Mouse (Mus musculus): ENCODE data around the gene Prrt3. TPM values are rescaled to one million over a fixed set of nuclear protein-coding genes. Genes with fewer than 3 reads are reported as not detected.

Gene Prrt3
- polyA plus RNA-seq, 1 experiment from 2014 or later, result 0.27 TPM

- no peak for ATAC-seq (ENCODE audit: insufficient number of reproducible peaks, insufficient read depth, low FRiP score, low read depth)
- no peaks in the 10 kb centered on the region for H3K36me3 ChIP-seq (ENCODE audit: control insufficient read depth, insufficient read depth, low read length)
Observed at GRCm38 (mm10) chr6:113473715-113474114, 28.0 kb downstream of the Prrt3 start.

DNA sequence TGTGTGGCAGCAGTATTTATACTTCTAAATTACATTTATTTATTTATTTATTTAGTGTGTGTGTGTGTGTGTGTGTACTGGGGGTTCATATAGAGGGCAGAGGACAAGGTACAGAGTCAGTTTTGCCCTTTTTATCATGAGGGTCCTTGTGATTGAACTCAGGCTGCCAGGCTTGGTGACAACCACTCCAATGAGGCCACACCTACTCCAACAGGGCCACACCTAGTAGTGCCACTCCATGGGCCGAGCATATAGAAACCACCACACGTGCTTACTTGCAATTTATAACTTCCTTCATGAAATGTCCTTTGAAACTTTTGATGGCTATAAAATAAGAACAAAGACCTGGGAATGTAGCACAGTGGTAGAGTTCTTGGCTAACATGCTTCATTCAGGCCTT lies 28.5 kb downstream of the Prrt3 start:
- no peak for ATAC-seq (ENCODE audit: insufficient number of reproducible peaks, insufficient read depth, low FRiP score, low read depth)
- H3K4me3 ChIP-seq (ENCODE audit: control insufficient read depth in 1 of 2, insufficient read depth in 1 of 2, low read depth in 1 of 2, low read length in 2 of 2), result no peak overlapping the region
- H3K4me1 ChIP-seq (ENCODE audit: control insufficient read depth in 2 of 2, insufficient read depth in 2 of 2, low read length in 2 of 2), result peaks cover 16 to 20% of the 10 kb centered on the region in 2 experiments
- peaks cover 21% of the 10 kb centered on the region; the same call in 1 of the 2 replicates for H3K27me3 ChIP-seq (ENCODE audit: control insufficient read depth, insufficient read depth, low read length)
- H3K27ac ChIP-seq (replicated peaks in 1 of 2; ENCODE audit: control insufficient read depth in 1 of 2, insufficient read depth in 1 of 2, low read depth in 2 of 2, low read length in 2 of 2), result no peak overlapping the region
- H3K4me2 ChIP-seq (ENCODE audit: low read length), result no peak overlapping the region
- WGBS, result 71% methylated on average over 2 of the region's 2 CpGs
- H3K9me3 ChIP-seq (ENCODE audit: control insufficient read depth, low read length), result no peaks in the 10 kb centered on the region
- H3K9ac ChIP-seq (ENCODE audit: low read length), result no peak overlapping the region
- no peaks in the 10 kb centered on the region for H3K36me3 ChIP-seq (ENCODE audit: control insufficient read depth, insufficient read depth, low read length)

More at GRCm38 (mm10) chr6:113473715-113474114, 28.0 kb downstream of the Prrt3 start:
- H3K27ac ChIP-seq (replicated peaks in 1 of 2; ENCODE audit: control insufficient read depth in 1 of 2, insufficient read depth in 1 of 2, low read depth in 2 of 2, low read length in 2 of 2), result no peak overlapping the region
- no peak overlapping the region for H3K4me3 ChIP-seq (ENCODE audit: control insufficient read depth in 1 of 2, insufficient read depth in 1 of 2, low read depth in 1 of 2, low read length in 2 of 2)
- WGBS, result 58% methylated on average over 6 of the region's 6 CpGs
- no peak overlapping the region for H3K9ac ChIP-seq (ENCODE audit: low read length)
- no peaks in the 10 kb centered on the region for H3K9me3 ChIP-seq (ENCODE audit: control insufficient read depth, low read length)
- H3K4me2 ChIP-seq (ENCODE audit: low read length), result no peak overlapping the region
- H3K27me3 ChIP-seq (ENCODE audit: control insufficient read depth, insufficient read depth, low read length), result peaks cover 21% of the 10 kb centered on the region; the same call in 1 of the 2 replicates
- H3K4me1 ChIP-seq (ENCODE audit: control insufficient read depth in 2 of 2, insufficient read depth in 2 of 2, low read length in 2 of 2), result peaks cover 16 to 20% of the 10 kb centered on the region in 2 experiments

- no peaks in the 10 kb centered on the region for H3K9me3 ChIP-seq (ENCODE audit: control insufficient read depth, low read length)
- H3K4me3 ChIP-seq (ENCODE audit: control insufficient read depth in 1 of 2, insufficient read depth in 1 of 2, low read depth in 1 of 2, low read length in 2 of 2), result no peak overlapping the region
- no peaks in the 10 kb centered on the region for H3K36me3 ChIP-seq (ENCODE audit: control insufficient read depth, insufficient read depth, low read length)
- WGBS, result 59% methylated on average over 10 of the region's 10 CpGs
- ATAC-seq (ENCODE audit: insufficient number of reproducible peaks, insufficient read depth, low FRiP score, low read depth), result no peak
- peak overlapping the region in 1 of 2 experiments; percentile 35; a peak in 1 of 4 replicates for H3K27ac ChIP-seq (replicated peaks in 1 of 2; ENCODE audit: control insufficient read depth in 1 of 2, insufficient read depth in 1 of 2, low read depth in 2 of 2, low read length in 2 of 2)
- H3K9ac ChIP-seq (ENCODE audit: low read length), result no peak overlapping the region
- peaks cover 16 to 20% of the 10 kb centered on the region in 2 experiments for H3K4me1 ChIP-seq (ENCODE audit: control insufficient read depth in 2 of 2, insufficient read depth in 2 of 2, low read length in 2 of 2)
- H3K27me3 ChIP-seq (ENCODE audit: control insufficient read depth, insufficient read depth, low read length), result peaks cover 24% of the 10 kb centered on the region; the same call in 1 of the 2 replicates
- H3K4me2 ChIP-seq (ENCODE audit: low read length), result peak overlapping the region; percentile 69
Observed at GRCm38 (mm10) chr6:113472061-113472460, 29.7 kb downstream of the Prrt3 start.

- peak within 1 kb of the TSS; percentile 70 for H3K9ac ChIP-seq (ENCODE audit: low read length)
- no peak for ATAC-seq (ENCODE audit: insufficient number of reproducible peaks, insufficient read depth, low FRiP score, low read depth)
- peaks cover 23% of the 10 kb centered on the region; the same call in 1 of the 2 replicates for H3K27me3 ChIP-seq (ENCODE audit: control insufficient read depth, insufficient read depth, low read length)
- peak within 1 kb of the TSS; percentile 22 to 40 for H3K4me3 ChIP-seq (ENCODE audit: control insufficient read depth in 1 of 2, insufficient read depth in 1 of 2, low read depth in 1 of 2, low read length in 2 of 2)
- peaks cover 16 to 20% of the 10 kb centered on the region in 2 experiments for H3K4me1 ChIP-seq (ENCODE audit: control insufficient read depth in 2 of 2, insufficient read depth in 2 of 2, low read length in 2 of 2)
- WGBS, result 11% methylated on average over 12 of the region's 12 CpGs
- H3K4me2 ChIP-seq (ENCODE audit: low read length), result peak within 1 kb of the TSS; percentile 69
- H3K36me3 ChIP-seq (ENCODE audit: control insufficient read depth, insufficient read depth, low read length), result no peaks in the 10 kb centered on the region
- H3K27ac ChIP-seq (replicated peaks in 1 of 2; ENCODE audit: control insufficient read depth in 1 of 2, insufficient read depth in 1 of 2, low read depth in 2 of 2, low read length in 2 of 2), result peak within 1 kb of the TSS in 1 of 2 experiments; percentile 35; a peak in 1 of 4 replicates
- no peaks in the 10 kb centered on the region for H3K9me3 ChIP-seq (ENCODE audit: control insufficient read depth, low read length)
Observed at GRCm38 (mm10) chr6:113471297-113471936, 30.3 kb downstream of the Prrt3 start, which contains the start of gene Il17rc. Gene Il17rc (plus strand): TSS chr6:113471427.

- peak overlapping the region; percentile 42 to 45 for H3K4me3 ChIP-seq (ENCODE audit: control insufficient read depth in 1 of 2, insufficient read depth in 1 of 2, low read depth in 1 of 2, low read length in 2 of 2)
- peak overlapping the region; percentile 55 for H3K9ac ChIP-seq (ENCODE audit: low read length)
- H3K36me3 ChIP-seq (ENCODE audit: control insufficient read depth, insufficient read depth, low read length), result no peaks in the 10 kb centered on the region
- H3K4me2 ChIP-seq (ENCODE audit: low read length), result peak overlapping the region; percentile 76
- H3K9me3 ChIP-seq (ENCODE audit: control insufficient read depth, low read length), result no peaks in the 10 kb centered on the region
- no peak overlapping the region for H3K27ac ChIP-seq (replicated peaks in 1 of 2; ENCODE audit: control insufficient read depth in 1 of 2, insufficient read depth in 1 of 2, low read depth in 2 of 2, low read length in 2 of 2)
- H3K27me3 ChIP-seq (ENCODE audit: control insufficient read depth, insufficient read depth, low read length), result peaks cover 21% of the 10 kb centered on the region; the same call in 1 of the 2 replicates
- no peak for ATAC-seq (ENCODE audit: insufficient number of reproducible peaks, insufficient read depth, low FRiP score, low read depth)
- peaks cover 16 to 20% of the 10 kb centered on the region in 2 experiments for H3K4me1 ChIP-seq (ENCODE audit: control insufficient read depth in 2 of 2, insufficient read depth in 2 of 2, low read length in 2 of 2)
- under 1% methylated on average over 29 of the region's 31 CpGs for WGBS
Observed at GRCm38 (mm10) chr6:113469432-113469831, 32.3 kb downstream of the Prrt3 start.

- peaks cover 21% of the 10 kb centered on the region; the same call in 1 of the 2 replicates for H3K27me3 ChIP-seq (ENCODE audit: control insufficient read depth, insufficient read depth, low read length)
- H3K27ac ChIP-seq (replicated peaks in 1 of 2; ENCODE audit: control insufficient read depth in 1 of 2, insufficient read depth in 1 of 2, low read depth in 2 of 2, low read length in 2 of 2), result no peak overlapping the region
- H3K36me3 ChIP-seq (ENCODE audit: control insufficient read depth, insufficient read depth, low read length), result no peaks in the 10 kb centered on the region
- 9% methylated on average over 9 of the region's 9 CpGs for WGBS
- peak overlapping the region; percentile 42 to 45 for H3K4me3 ChIP-seq (ENCODE audit: control insufficient read depth in 1 of 2, insufficient read depth in 1 of 2, low read depth in 1 of 2, low read length in 2 of 2)
- H3K4me1 ChIP-seq (ENCODE audit: control insufficient read depth in 2 of 2, insufficient read depth in 2 of 2, low read length in 2 of 2), result peaks cover 16 to 20% of the 10 kb centered on the region in 2 experiments
- no peak for ATAC-seq (ENCODE audit: insufficient number of reproducible peaks, insufficient read depth, low FRiP score, low read depth)
- H3K9ac ChIP-seq (ENCODE audit: low read length), result peak overlapping the region; percentile 55
- peak overlapping the region; percentile 76 for H3K4me2 ChIP-seq (ENCODE audit: low read length)
- no peaks in the 10 kb centered on the region for H3K9me3 ChIP-seq (ENCODE audit: control insufficient read depth, low read length)
Observed at GRCm38 (mm10) chr6:113469021-113469420, 32.7 kb downstream of the Prrt3 start.

DNA sequence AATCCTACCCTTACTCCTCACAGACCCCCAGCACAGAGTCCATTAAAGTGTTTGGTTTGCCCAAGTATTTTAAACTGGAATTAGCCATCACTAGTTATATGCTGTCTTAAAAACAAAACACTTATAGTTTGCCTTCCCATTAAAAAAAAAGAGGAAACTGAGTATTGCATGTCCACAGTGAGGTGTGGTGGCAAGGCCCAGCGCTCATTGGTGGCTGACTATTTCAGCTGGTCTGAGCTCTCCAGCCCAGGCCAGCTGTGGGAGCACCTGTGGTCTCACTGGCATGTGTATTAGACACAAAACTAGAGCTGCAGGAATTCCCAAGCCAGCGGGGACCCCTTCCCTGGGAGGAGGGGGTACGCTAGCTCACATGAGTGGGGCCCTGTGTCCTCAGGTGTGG lies 33.2 kb downstream of the Prrt3 start:
- Histone ChIP-seq H3K4me3 (ENCODE audit: control insufficient read depth in 1 of 2, insufficient read depth in 1 of 2, low read depth in 1 of 2, low read length in 2 of 2) (no peak overlapping the region), H3K4me1 (ENCODE audit: control insufficient read depth in 2 of 2, insufficient read depth in 2 of 2, low read length in 2 of 2) (peaks cover 16 to 20% of the 10 kb centered on the region in 2 experiments), H3K9ac (ENCODE audit: low read length) (0 out of 2 replicates have a peak overlapping the region, but pooled peaks have one; percentile 16), H3K27me3 (ENCODE audit: control insufficient read depth, insufficient read depth, low read length) (peaks cover 21% of the 10 kb centered on the region; the same call in 1 of the 2 replicates), H3K4me2 (ENCODE audit: low read length) (no peak overlapping the region), H3K36me3 (ENCODE audit: control insufficient read depth, insufficient read depth, low read length) (no peaks in the 10 kb centered on the region), H3K9me3 (ENCODE audit: control insufficient read depth, low read length) (no peaks in the 10 kb centered on the region), H3K27ac (replicated peaks in 1 of 2; ENCODE audit: control insufficient read depth in 1 of 2, insufficient read depth in 1 of 2, low read depth in 2 of 2, low read length in 2 of 2) (no peak overlapping the region)
- 57% methylated on average over 3 of the region's 3 CpGs for WGBS
- no peak for ATAC-seq (ENCODE audit: insufficient number of reproducible peaks, insufficient read depth, low FRiP score, low read depth)

Measured in heart, embryonic 14.5 days (tissue).